9 mouse cellular contexts compared by ENCODE assay signal in genomic region chr5:118069315-118069714, GRCm38 (mm10). TPM values are rescaled to one million over a fixed set of nuclear protein-coding genes. Genes with fewer than 3 reads are reported as not detected.
A peak's percentile ranks its signal among the peaks of the same experiment; 100 is the strongest.
DNase-seq lines count a peak whose midpoint lies in the region; ATAC-seq and TF ChIP-seq lines count a peak whose summit lies in the region.
"Had no signal": no experiment of that assay in that cellular context is flagged by ENCODE, and none has a peak within 500 bp of the region (broad histone marks: within the 10 kb centered on the region; RNA-seq: fewer than 3 reads in every experiment).

No protein-coding gene starts in this region.

- no peak overlapping the region for H3ac ChIP-seq in C2C12 (ENCODE audit: control insufficient read depth, insufficient read length, low read depth)

- no peaks in the 10 kb centered on the region for H3K79me2 ChIP-seq in C2C12 (ENCODE audit: control insufficient read depth, insufficient read depth)

- no peak overlapping the region for H3K4me3 ChIP-seq in C2C12 (ENCODE audit: insufficient read depth, poor library complexity, severe bottlenecking)
- H3K4me3 ChIP-seq in embryonic facial prominence, embryonic 10.5 days, result no peak overlapping the region
- no peak overlapping the region for H3K4me3 ChIP-seq in heart, embryonic 16.5 days (ENCODE audit: low read length)
- no peak overlapping the region for H3K4me3 ChIP-seq in liver, embryonic 14.5 days (ENCODE audit: insufficient read depth in 1 of 2, low read depth in 2 of 2, low read length in 2 of 2)
- no peak overlapping the region for H3K4me3 ChIP-seq in neural tube, embryonic 13.5 days
- H3K4me3 ChIP-seq in stomach, postnatal 0 days (ENCODE audit: low read depth, low read length), result no peak overlapping the region
- H3K4me3 ChIP-seq: embryonic facial prominence, embryonic 15.5 days had no signal

- H3K79me3 ChIP-seq in C2C12 (ENCODE audit: low read depth), result no peaks in the 10 kb centered on the region

- H3K4me1 ChIP-seq in embryonic facial prominence, embryonic 10.5 days, result 0 out of 2 replicates have a peak, but pooled peaks cover 3% of the 10 kb centered on the region
- peaks cover 22% of the 10 kb centered on the region for H3K4me1 ChIP-seq in heart, embryonic 16.5 days (ENCODE audit: control insufficient read depth, insufficient read depth, low read length)
- H3K4me1 ChIP-seq in liver, embryonic 14.5 days (replicated peaks; ENCODE audit: control insufficient read depth in 2 of 2, insufficient read depth in 2 of 2, low read length in 1 of 2), result no peaks in the 10 kb centered on the region
- H3K4me1 ChIP-seq in neural tube, embryonic 13.5 days (replicated peaks), result peaks cover 45% of the 10 kb centered on the region
- H3K4me1 ChIP-seq in stomach, postnatal 0 days (replicated peaks; ENCODE audit: control insufficient read depth, insufficient read depth), result no peaks in the 10 kb centered on the region

- H3K27ac ChIP-seq in embryonic facial prominence, embryonic 10.5 days (replicated peaks), result peak overlapping the region; percentile 35; the same call in 1 of the 2 replicates
- H3K27ac ChIP-seq in heart, embryonic 16.5 days (ENCODE audit: low read length), result no peak overlapping the region
- no peak overlapping the region for H3K27ac ChIP-seq in liver, embryonic 14.5 days
- no peak overlapping the region for H3K27ac ChIP-seq in neural tube, embryonic 13.5 days (replicated peaks)
- H3K27ac ChIP-seq in stomach, postnatal 0 days (replicated peaks), result no peak overlapping the region
- H3K27ac ChIP-seq: embryonic facial prominence, embryonic 15.5 days had no signal

- TF ChIP-seq EP300 in liver, embryonic 14.5 days (IDR thresholded peaks at IDR 0.05; ENCODE audit: low read depth), result no peak
- TF ChIP-seq EP300 in stomach, postnatal 0 days (optimal IDR thresholded peaks at IDR 0.05), result no peak

- no peaks in the 10 kb centered on the region for H3K9me3 ChIP-seq in embryonic facial prominence, embryonic 10.5 days
- no peaks in the 10 kb centered on the region for H3K9me3 ChIP-seq in heart, embryonic 16.5 days (replicated peaks; ENCODE audit: control insufficient read depth, low read length)
- no peaks in the 10 kb centered on the region for H3K9me3 ChIP-seq in liver, embryonic 14.5 days (ENCODE audit: control insufficient read depth, low read length)
- no peaks in the 10 kb centered on the region for H3K9me3 ChIP-seq in neural tube, embryonic 13.5 days
- no peaks in the 10 kb centered on the region for H3K9me3 ChIP-seq in stomach, postnatal 0 days (ENCODE audit: control insufficient read depth, low read length)
- H3K9me3 ChIP-seq: embryonic facial prominence, embryonic 15.5 days had no signal

- peak; percentile 91 for TF ChIP-seq CTCF in C2C12 (IDR thresholded peaks at IDR 0.05; ENCODE audit: control insufficient read depth, insufficient read depth, insufficient read length)
- peak; percentile 90 for TF ChIP-seq CTCF in liver, embryonic 14.5 days (IDR thresholded peaks at IDR 0.05; ENCODE audit: low read depth)
- peak; percentile 95 for TF ChIP-seq CTCF in stomach, postnatal 0 days (IDR thresholded peaks at IDR 0.05; ENCODE audit: low read depth)

- peak; percentile 85 for DNase-seq in adrenal gland, postnatal 10 days
- peak; percentile 79 for DNase-seq in embryonic facial prominence, embryonic 10.5 days (ENCODE audit: low spot score)
- peak; percentile 72 to 77 for DNase-seq in kidney, postnatal 25 days
- peak; percentile 28 to 39 (median 35) for DNase-seq in liver, embryonic 14.5 days (ENCODE audit: low read depth in 3 of 3, low spot score in 3 of 3)
- peak; percentile 80 for DNase-seq in stomach, postnatal 0 days (ENCODE audit: low spot score)

- H3K27me3 ChIP-seq in C2C12 (ENCODE audit: control insufficient read depth, insufficient read depth, insufficient read length), result no peaks in the 10 kb centered on the region
- no peaks in the 10 kb centered on the region for H3K27me3 ChIP-seq in embryonic facial prominence, embryonic 10.5 days (replicated peaks; ENCODE audit: low read depth, poor library complexity, severe bottlenecking)
- no peaks in the 10 kb centered on the region for H3K27me3 ChIP-seq in heart, embryonic 16.5 days (ENCODE audit: control insufficient read depth, insufficient read depth, low read length)
- no peaks in the 10 kb centered on the region for H3K27me3 ChIP-seq in liver, embryonic 14.5 days (ENCODE audit: control insufficient read depth, insufficient read depth, low read length)
- H3K27me3 ChIP-seq in neural tube, embryonic 13.5 days, result no peaks in the 10 kb centered on the region
- no peaks in the 10 kb centered on the region for H3K27me3 ChIP-seq in stomach, postnatal 0 days (ENCODE audit: control insufficient read depth, insufficient read depth, low read length)
- H3K27me3 ChIP-seq: embryonic facial prominence, embryonic 15.5 days had no signal

- 52% methylated on average over 9 of the region's 9 CpGs for WGBS in embryonic facial prominence, embryonic 10.5 days
- WGBS in heart, embryonic 16.5 days, result 28% methylated on average over 9 of the region's 9 CpGs
- WGBS in liver, embryonic 14.5 days (ENCODE audit: insufficient replicate concordance), result 48% methylated on average over 9 of the region's 9 CpGs
- 53% methylated on average over 9 of the region's 9 CpGs for WGBS in neural tube, embryonic 13.5 days
- 42% methylated on average over 9 of the region's 9 CpGs for WGBS in stomach, postnatal 0 days

- no peak overlapping the region for H3K4me2 ChIP-seq in heart, embryonic 16.5 days (ENCODE audit: low read depth, low read length)
- H3K4me2 ChIP-seq in liver, embryonic 14.5 days (ENCODE audit: low read depth), result no peak overlapping the region
- no peak overlapping the region for H3K4me2 ChIP-seq in neural tube, embryonic 13.5 days
- H3K4me2 ChIP-seq in stomach, postnatal 0 days (replicated peaks; ENCODE audit: low read depth), result no peak overlapping the region
- H3K4me2 ChIP-seq: embryonic facial prominence, embryonic 15.5 days had no signal

- peak; percentile 57; the same call in 1 of the 2 replicates for ATAC-seq in heart, embryonic 16.5 days (replicated peaks; ENCODE audit: extremely low read depth, insufficient read depth, low FRiP score)
- peak; percentile 57 for ATAC-seq in liver, embryonic 14.5 days (ENCODE audit: insufficient read depth)
- ATAC-seq in neural tube, embryonic 13.5 days (ENCODE audit: low read depth), result peak; percentile 59; the same call in 1 of the 2 replicates
- ATAC-seq in stomach, postnatal 0 days (ENCODE audit: low FRiP score, low TSS enrichment), result peak; percentile 28

- peaks cover 12% of the 10 kb centered on the region for H3K36me3 ChIP-seq in C2C12 (ENCODE audit: control insufficient read depth, insufficient read depth)
- peaks cover 99% of the 10 kb centered on the region for H3K36me3 ChIP-seq in embryonic facial prominence, embryonic 10.5 days (replicated peaks)
- peaks cover 6% of the 10 kb centered on the region for H3K36me3 ChIP-seq in heart, embryonic 16.5 days (ENCODE audit: control insufficient read depth, insufficient read depth)
- H3K36me3 ChIP-seq in liver, embryonic 14.5 days (replicated peaks; ENCODE audit: control insufficient read depth, insufficient read depth, low read depth), result no peaks in the 10 kb centered on the region
- H3K36me3 ChIP-seq in neural tube, embryonic 13.5 days, result peaks cover 50% of the 10 kb centered on the region
- peaks cover 14% of the 10 kb centered on the region for H3K36me3 ChIP-seq in stomach, postnatal 0 days (ENCODE audit: control insufficient read depth, insufficient read depth, low read length)

- H3K9ac ChIP-seq in heart, embryonic 16.5 days (ENCODE audit: low read length), result no peak overlapping the region
- no peak overlapping the region for H3K9ac ChIP-seq in liver, embryonic 14.5 days (replicated peaks)
- no peak overlapping the region for H3K9ac ChIP-seq in neural tube, embryonic 13.5 days
- no peak overlapping the region for H3K9ac ChIP-seq in stomach, postnatal 0 days (ENCODE audit: low read length)
- H3K9ac ChIP-seq: embryonic facial prominence, embryonic 15.5 days had no signal

TF ChIP-seq in C2C12, 6 proteins besides CTCF, POLR2A, EP300 and RAD21:
- no peak for TF ChIP-seq USF1 (IDR thresholded peaks at IDR 0.05; ENCODE audit: low read depth)
- TF ChIP-seq FOSL1 (IDR thresholded peaks at IDR 0.05; ENCODE audit: insufficient read depth, low read length, poor library complexity, severe bottlenecking), result no peak
- no peak for TF ChIP-seq MAX (IDR thresholded peaks at IDR 0.05)
- TF ChIP-seq CEBPB (IDR thresholded peaks at IDR 0.05; ENCODE audit: low read depth), result no peak
- TF ChIP-seq MYOD1 (IDR thresholded peaks at IDR 0.05; ENCODE audit: control insufficient read depth, insufficient read length, low read depth), result no peak
- TF ChIP-seq MYOG (IDR thresholded peaks at IDR 0.05; ENCODE audit: control insufficient read depth, extremely low read depth, insufficient read length), result no peak

RNA-seq across cellular contexts. Expression of gene Tesc, which starts 41.8 kb away (rescaled TPM):
- 0.06 TPM for polyA plus RNA-seq in C2C12 (2012; fragmentation: generic; extraction: Trizol)
- total RNA-seq in adrenal gland, postnatal 10 days (2021), result 10 to 100 TPM; 54.4 to 61.5 TPM
- 0.20 and 1.6 TPM in 2 replicates for polyA plus RNA-seq in embryonic facial prominence, embryonic 10.5 days (2016; fragmentation: Nextera tagmentation; extraction: Ambion mirVana)
- polyA plus RNA-seq in heart, embryonic 16.5 days (2015; fragmentation: Nextera tagmentation; extraction: Ambion mirVana), result 9.8 and 10.6 TPM in 2 replicates
- 0.58 and 0.73 TPM in 2 replicates for polyA plus RNA-seq in liver, embryonic 14.5 days (2012; rRNA removed)
- polyA plus RNA-seq in liver, embryonic 14.5 days (2014; fragmentation: Nextera tagmentation; extraction: Ambion mirVana), result 0.77 and 1.2 TPM in 2 replicates
- 1.8 and 2.1 TPM in 2 replicates for polyA plus RNA-seq in neural tube, embryonic 13.5 days (2015; fragmentation: Nextera tagmentation; extraction: Ambion mirVana)
- polyA plus RNA-seq in stomach, postnatal 0 days (2015; fragmentation: Nextera tagmentation; extraction: Ambion mirVana), result 112 and 116 TPM in 2 replicates

Comparison
In these comparisons a context has a peak if more than half of its experiments do, and no peak if none do; other contexts are left out.
1. DNase-seq: peak in every context shown above with its lines; median percentile 85 in adrenal gland, postnatal 10 days; 80 in stomach, postnatal 0 days; 79 in embryonic facial prominence, embryonic 10.5 days; 74 in kidney, postnatal 25 days; 35 in liver, embryonic 14.5 days.